Mouse (Mus musculus) small intestine, adult 2 months (tissue): ENCODE results near the gene Hsdl2. TPM values are rescaled to one million over a fixed set of nuclear protein-coding genes. Genes with fewer than 3 reads are reported as not detected.

Source experiments
- H3K27ac ChIP-seq: fragments of 200-500 bp; 2 replicates; pipeline ENCODE4 v1.5.1; 2012; ENCODE audit warnings: low read depth, low read length, control low read depth, inconsistent platforms; ENCODE audit not compliant: insufficient read depth
- H3K27me3 ChIP-seq: fragments of 200-500 bp; 2 replicates; pipeline ENCODE4 v1.6.1; 2012; ENCODE audit warnings: mild to moderate bottlenecking, moderate library complexity, low read length, inconsistent platforms; ENCODE audit not compliant: control insufficient read depth, insufficient read depth
- H3K36me3 ChIP-seq: fragments of 200-500 bp; 2 replicates; pipeline ENCODE4 v1.6.1; 2012; ENCODE audit warnings: mild to moderate bottlenecking, low read length, control low read depth, inconsistent platforms; ENCODE audit not compliant: control insufficient read depth, insufficient read depth
- H3K4me1 ChIP-seq: fragments of 200-500 bp; 2 replicates; pipeline ENCODE4 v1.6.1; 2012; ENCODE audit warnings: low read length, inconsistent platforms, mixed read lengths; ENCODE audit not compliant: control insufficient read depth, insufficient read depth, insufficient read length
- H3K4me3 ChIP-seq: fragments of 200-500 bp; 2 replicates; pipeline ENCODE4 v1.5.1; 2012; ENCODE audit warnings: low read depth, mild to moderate bottlenecking, control low read depth, inconsistent platforms, low read length, moderate library complexity
- CTCF ChIP-seq: fragments of 200-500 bp; IDR thresholded peaks from 2 replicates; pipeline ENCODE4 v1.5.1; 2012; ENCODE audit warnings: low read depth, mild to moderate bottlenecking, control low read depth, inconsistent platforms, low read length, moderate library complexity, mixed read lengths; ENCODE audit not compliant: insufficient replicate concordance, insufficient read length; ENCODE audit errors: extremely low read depth
- POLR2A ChIP-seq: fragments of 200-500 bp; IDR thresholded peaks from 2 replicates; pipeline ENCODE4 v1.6.1; 2012; ENCODE audit warnings: low read depth, mild to moderate bottlenecking, control low read depth, inconsistent platforms, low read length, moderate library complexity
- WGBS: fragments of 180-500 bp; shearing (Covaris S2); methylation state at CpG from one replicate; pipeline ENCODE4 v1.1.7; 2018; 5-methylcytosine and 5-hydroxymethylcytosine counted together
- polyA plus RNA-seq: library from polyadenylated mRNA; depleted of rRNA; stranded (reverse); fragments of >200 nt; gene quantifications from 2 replicates; pipeline ENCODE4 v1.2.3, GENCODE M21; 2012

Gene Hsdl2
- polyA plus RNA-seq, 1 experiment = 3.8 TPM

- Histone ChIP-seq H3K4me1 (peaks cover 6% of the 10 kb centered on the region; the same call in 1 of the 2 replicates), H3K27ac (no peak overlapping the region), H3K27me3 (no peaks in the 10 kb centered on the region), H3K4me3 (no peak overlapping the region), H3K36me3 (no peaks in the 10 kb centered on the region)
- no peak for TF ChIP-seq POLR2A
- no peak for TF ChIP-seq CTCF
- WGBS = 82% methylated on average over 2 of the region's 2 CpGs
Observed at GRCm38 (mm10) chr4:59640720-59641119, 59.4 kb downstream of the Hsdl2 start.

- Histone ChIP-seq H3K4me1 (peaks cover 7% of the 10 kb centered on the region; the same call in 1 of the 2 replicates), H3K36me3 (no peaks in the 10 kb centered on the region), H3K27ac (no peak overlapping the region), H3K4me3 (no peak overlapping the region), H3K27me3 (no peaks in the 10 kb centered on the region)
- 79% methylated on average over 3 of the region's 3 CpGs for WGBS
- no peak for TF ChIP-seq CTCF
- no peak for TF ChIP-seq POLR2A
Observed at GRCm38 (mm10) chr4:59642039-59642438, 60.7 kb downstream of the Hsdl2 start.

- 75% methylated on average over 2 of the region's 2 CpGs for WGBS
- TF ChIP-seq CTCF (no peak), POLR2A (no peak)
- Histone ChIP-seq H3K4me3 (no peak overlapping the region), H3K4me1 (peaks cover 7% of the 10 kb centered on the region; the same call in 1 of the 2 replicates), H3K27me3 (no peaks in the 10 kb centered on the region), H3K36me3 (no peaks in the 10 kb centered on the region), H3K27ac (no peak overlapping the region)
Observed at GRCm38 (mm10) chr4:59642657-59643056, 61.3 kb downstream of the Hsdl2 start.

GRCm38 (mm10) chr4:59644431-59644830, 63.1 kb downstream of the Hsdl2 start:
- Histone ChIP-seq H3K4me3 (no peak overlapping the region), H3K4me1 (peaks cover 7% of the 10 kb centered on the region; the same call in 1 of the 2 replicates), H3K27ac (peak overlapping the region; percentile 37; the same call in 1 of the 2 replicates), H3K27me3 (no peaks in the 10 kb centered on the region), H3K36me3 (no peaks in the 10 kb centered on the region)
- no peak for TF ChIP-seq CTCF
- no peak for TF ChIP-seq POLR2A
- 74% methylated on average over 3 of the region's 3 CpGs for WGBS

- no peaks in the 10 kb centered on the region for H3K27me3 ChIP-seq
- no peaks in the 10 kb centered on the region for H3K36me3 ChIP-seq
- no peak overlapping the region for H3K4me3 ChIP-seq
- H3K27ac ChIP-seq = no peak overlapping the region
- peaks cover 7% of the 10 kb centered on the region; the same call in 1 of the 2 replicates for H3K4me1 ChIP-seq
- TF ChIP-seq POLR2A (no peak), CTCF (no peak)
- 95% methylated on average over 4 of the region's 4 CpGs for WGBS
Observed at GRCm38 (mm10) chr4:59644992-59645391, 63.6 kb downstream of the Hsdl2 start.

- 58% methylated on average over 2 of the region's 2 CpGs for WGBS
- Histone ChIP-seq H3K4me3 (no peak overlapping the region), H3K27ac (peak overlapping the region; percentile 71), H3K36me3 (no peaks in the 10 kb centered on the region), H3K4me1 (peaks cover 7% of the 10 kb centered on the region; the same call in 1 of the 2 replicates), H3K27me3 (no peaks in the 10 kb centered on the region)
- no peak for TF ChIP-seq CTCF
Observed at GRCm38 (mm10) chr4:59645610-59646009, 64.2 kb downstream of the Hsdl2 start.

- no peaks in the 10 kb centered on the region for H3K27me3 ChIP-seq
- TF ChIP-seq CTCF (no peak), POLR2A (no peak)
- no peak overlapping the region for H3K4me3 ChIP-seq
- H3K36me3 ChIP-seq = no peaks in the 10 kb centered on the region
- WGBS = 63% methylated on average over 10 of the region's 10 CpGs
- peaks cover 7% of the 10 kb centered on the region; the same call in 1 of the 2 replicates for H3K4me1 ChIP-seq
- H3K27ac ChIP-seq = peak overlapping the region; percentile 71; the same call in 1 of the 2 replicates
Observed at GRCm38 (mm10) chr4:59646020-59646696, 64.8 kb downstream of the Hsdl2 start.
